Comparison of ENCODE assay signal across 7 mouse cellular contexts in the genomic region with DNA sequence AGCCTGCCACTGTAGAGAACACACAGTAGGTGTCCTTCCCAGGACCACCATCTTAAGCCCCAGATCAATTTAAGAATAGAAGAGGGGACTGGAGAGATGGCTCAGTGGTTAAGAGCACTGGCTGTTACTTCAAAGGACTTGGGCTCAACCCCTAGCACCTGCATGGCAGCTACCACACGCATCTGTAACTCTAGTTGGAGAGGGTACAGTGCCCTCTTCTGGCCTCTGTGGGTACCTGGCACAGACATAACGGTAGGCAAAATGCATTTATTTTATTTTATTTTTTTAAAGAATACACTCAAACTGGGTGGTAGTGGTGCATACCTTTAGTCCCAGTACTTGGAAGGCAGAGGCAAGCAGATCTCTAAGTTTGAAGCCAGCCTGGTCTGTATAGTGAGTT.
DNase-seq lines count a peak whose midpoint lies in the region; ATAC-seq lines count a peak whose summit lies in the region.

No protein-coding gene starts in this region.

- H3K4me3 ChIP-seq in kidney, embryonic 14.5 days (ENCODE audit: low read length): no peak overlapping the region
- H3K4me3 ChIP-seq in kidney, embryonic 15.5 days (replicated peaks): no peak overlapping the region

- H3K36me3 ChIP-seq in kidney, embryonic 14.5 days (ENCODE audit: control insufficient read depth, insufficient read depth, low read length): no peaks in the 10 kb centered on the region
- no peaks in the 10 kb centered on the region for H3K36me3 ChIP-seq in kidney, embryonic 15.5 days

- H3K4me1 ChIP-seq in kidney, embryonic 14.5 days (ENCODE audit: control insufficient read depth, insufficient read depth, low read length): no peaks in the 10 kb centered on the region
- peaks cover 19% of the 10 kb centered on the region for H3K4me1 ChIP-seq in kidney, embryonic 15.5 days

- WGBS in kidney, embryonic 14.5 days: 55% methylated on average over 2 of the region's 2 CpGs
- 52% methylated on average over 2 of the region's 2 CpGs for WGBS in kidney, embryonic 15.5 days

- no peak overlapping the region for H3K4me2 ChIP-seq in kidney, embryonic 14.5 days (replicated peaks; ENCODE audit: low read depth, low read length)
- no peak overlapping the region for H3K4me2 ChIP-seq in kidney, embryonic 15.5 days

- no peak overlapping the region for H3K27ac ChIP-seq in kidney, embryonic 14.5 days (ENCODE audit: low read depth, low read length)
- no peak overlapping the region for H3K27ac ChIP-seq in kidney, embryonic 15.5 days

- H3K9ac ChIP-seq in kidney, embryonic 14.5 days (ENCODE audit: low read depth, low read length): no peak overlapping the region
- no peak overlapping the region for H3K9ac ChIP-seq in kidney, embryonic 15.5 days

- DNase-seq in R1 (ENCODE audit: low read depth, low spot score) (peak; percentile 79), MN1 (ENCODE audit: low spot score) (no peak)
- DNase-seq in frontal cortex, postnatal 14 days (ENCODE audit: low spot score in 2 of 2): no peak

- no peaks in the 10 kb centered on the region for H3K27me3 ChIP-seq in kidney, embryonic 14.5 days (ENCODE audit: control insufficient read depth, insufficient read depth, low read length)
- H3K27me3 ChIP-seq in kidney, embryonic 15.5 days: no peaks in the 10 kb centered on the region

- ATAC-seq in kidney, embryonic 14.5 days (ENCODE audit: low FRiP score, low TSS enrichment): peak; percentile 28; the same call in 1 of the 2 replicates
- no peak for ATAC-seq in kidney, embryonic 15.5 days (replicated peaks; ENCODE audit: low FRiP score)
- peak; percentile 68 for ATAC-seq in CD4-positive, CD25-positive, alpha-beta regulatory T cell, adult 4 months
- ATAC-seq in megakaryocyte, adult 5-6 weeks (ENCODE audit: poor library complexity, severe bottlenecking): 0 out of 2 replicates have a peak, but pooled peaks have one; percentile 21

- H3K9me3 ChIP-seq in kidney, embryonic 14.5 days (ENCODE audit: control insufficient read depth, low read length): no peaks in the 10 kb centered on the region
- no peaks in the 10 kb centered on the region for H3K9me3 ChIP-seq in kidney, embryonic 15.5 days (replicated peaks)
